Mouse (Mus musculus) kidney, embryonic 14.5 days (tissue): Measurements from ENCODE around the gene Vrk3. TPM values are rescaled to one million over a fixed set of nuclear protein-coding genes. Genes with fewer than 3 reads are reported as not detected.

Source experiments
- ATAC-seq: fragments of 200-750 bp; cut with Nextera tagmentation; 2 replicates; pipeline ENCODE4 v1.8.0; 2017; ENCODE audit warnings: moderate number of reproducible peaks, mild to moderate bottlenecking, moderate TSS enrichment, moderate library complexity; ENCODE audit not compliant: low FRiP score, low TSS enrichment
- H3K27ac ChIP-seq: fragments of 300-500 bp; sonication (generic); 2 replicates; pipeline ENCODE4 v1.5.1; 2014; ENCODE audit warnings: low read depth, mild to moderate bottlenecking, low read length, moderate library complexity, mixed read lengths
- H3K27me3 ChIP-seq: fragments of 300-500 bp; sonication (generic); 2 replicates; pipeline ENCODE4 v1.6.1; 2014; ENCODE audit warnings: mild to moderate bottlenecking, low read length; ENCODE audit not compliant: control insufficient read depth, insufficient read depth
- H3K36me3 ChIP-seq: fragments of 300-500 bp; sonication (generic); 2 replicates; pipeline ENCODE4 v1.6.1; 2014; ENCODE audit warnings: low read length, mixed read lengths; ENCODE audit not compliant: control insufficient read depth, insufficient read depth
- H3K4me1 ChIP-seq: fragments of 300-500 bp; sonication (generic); 2 replicates; pipeline ENCODE4 v1.6.1; 2014; ENCODE audit warnings: low read length, mixed read lengths; ENCODE audit not compliant: control insufficient read depth, insufficient read depth
- H3K4me2 ChIP-seq: fragments of 300-500 bp; sonication (generic); replicated peaks from 2 replicates; pipeline ENCODE4 v1.6.1; 2014; ENCODE audit warnings: low read depth, mild to moderate bottlenecking, low read length
- H3K4me3 ChIP-seq: fragments of 300-500 bp; sonication (generic); 2 replicates; pipeline ENCODE4 v1.5.1; 2014; ENCODE audit warnings: mild to moderate bottlenecking, low read length
- H3K9ac ChIP-seq: fragments of 300-500 bp; sonication (generic); 2 replicates; pipeline ENCODE4 v1.6.1; 2014; ENCODE audit warnings: low read depth, mild to moderate bottlenecking, low read length, moderate library complexity
- H3K9me3 ChIP-seq: fragments of 300-500 bp; sonication (generic); 2 replicates; pipeline ENCODE4 v1.6.1; 2016; ENCODE audit warnings: low read length; ENCODE audit not compliant: control insufficient read depth
- WGBS: fragments of 180-500 bp; shearing (Covaris S2); extraction: QIAGEN DNeasy Blood & Tissue Kit; methylation state at CpG from one replicate; pipeline ENCODE4 v1.1.7; 2014; 5-methylcytosine and 5-hydroxymethylcytosine counted together
- polyA plus RNA-seq: library from polyadenylated mRNA; unstranded; fragments of >200 nt; fragmentation: Nextera tagmentation; extraction: Ambion mirVana; gene quantifications from 2 replicates; pipeline ENCODE4 v1.2.1, GENCODE M21; 2014

Vrk3 gene
- polyA plus RNA-seq, 1 experiment from 2014 or later: 43.4 TPM

- no peak for ATAC-seq
- WGBS: 86% methylated on average over 5 of the region's 5 CpGs
Observed at GRCm38 (mm10) chr7:44709881-44710280, 38.3 kb upstream of the Vrk3 start.

DNA sequence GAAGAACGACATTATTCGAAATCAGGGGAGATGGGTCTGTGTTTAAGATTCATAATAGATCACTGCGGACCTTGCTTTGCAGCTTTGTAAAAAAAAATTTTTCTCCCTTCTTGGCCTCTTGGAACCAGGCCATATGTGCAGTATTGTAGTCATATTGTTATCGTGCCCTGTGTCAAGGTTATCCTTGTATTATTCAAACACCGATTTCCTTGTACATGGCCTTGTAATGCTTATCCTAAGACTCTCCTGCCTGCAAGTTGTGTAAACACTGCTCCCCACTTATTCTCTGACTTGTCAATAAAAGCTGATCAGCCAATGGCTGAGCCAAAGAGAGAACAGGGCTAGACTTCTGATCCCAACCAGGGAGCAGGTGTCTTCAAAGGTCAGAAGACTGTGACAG is 26.2 kb upstream of the Vrk3 start:
- ATAC-seq: no peak
- no peak overlapping the region for H3K9ac ChIP-seq
- H3K27ac ChIP-seq: no peak overlapping the region
- H3K4me3 ChIP-seq: no peak overlapping the region
- 85% methylated on average over 5 of the region's 5 CpGs for WGBS
- H3K4me1 ChIP-seq: no peaks in the 10 kb centered on the region
- H3K9me3 ChIP-seq: no peaks in the 10 kb centered on the region
- no peaks in the 10 kb centered on the region for H3K36me3 ChIP-seq
- H3K4me2 ChIP-seq: no peak overlapping the region
- no peaks in the 10 kb centered on the region for H3K27me3 ChIP-seq

More at GRCm38 (mm10) chr7:44709881-44710280, 38.3 kb upstream of the Vrk3 start:
- H3K4me1 ChIP-seq: no peaks in the 10 kb centered on the region
- H3K4me3 ChIP-seq: no peak overlapping the region
- H3K4me2 ChIP-seq: no peak overlapping the region
- H3K27ac ChIP-seq: no peak overlapping the region
- 0 out of 2 replicates have a peak, but pooled peaks cover 2% of the 10 kb centered on the region for H3K9me3 ChIP-seq
- no peaks in the 10 kb centered on the region for H3K27me3 ChIP-seq
- H3K9ac ChIP-seq: no peak overlapping the region
- no peaks in the 10 kb centered on the region for H3K36me3 ChIP-seq

DNA sequence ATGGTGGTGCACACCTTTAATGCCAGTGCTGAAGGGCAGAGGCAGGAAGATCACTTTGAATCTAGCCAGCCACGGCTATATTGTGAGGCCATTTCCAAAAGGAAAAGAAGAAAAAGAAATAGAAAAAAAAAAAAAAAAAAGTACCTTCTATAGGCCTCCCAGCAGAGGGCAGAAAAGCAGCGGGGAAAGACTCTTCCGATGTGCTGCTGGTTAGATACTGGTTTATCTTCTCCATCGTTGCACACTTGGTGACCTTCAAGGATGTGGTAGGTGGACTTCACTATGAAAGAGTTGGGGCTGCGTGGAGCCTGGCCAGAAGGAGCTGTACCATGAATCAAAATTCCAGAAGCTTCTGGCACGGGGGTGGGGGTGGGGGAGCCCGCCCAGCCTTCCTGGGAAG is 23.9 kb upstream of the Vrk3 start:
- no peaks in the 10 kb centered on the region for H3K27me3 ChIP-seq
- H3K4me3 ChIP-seq: no peak overlapping the region
- no peak for ATAC-seq
- H3K9me3 ChIP-seq: no peaks in the 10 kb centered on the region
- H3K4me1 ChIP-seq: no peaks in the 10 kb centered on the region
- H3K9ac ChIP-seq: no peak overlapping the region
- 11% methylated on average over 7 of the region's 7 CpGs for WGBS
- no peaks in the 10 kb centered on the region for H3K36me3 ChIP-seq
- no peak overlapping the region for H3K27ac ChIP-seq
- H3K4me2 ChIP-seq: no peak overlapping the region

- ATAC-seq: no peak
Observed at GRCm38 (mm10) chr7:44726343-44726742, 21.9 kb upstream of the Vrk3 start.

GRCm38 (mm10) chr7:44727151-44727550 is 21.1 kb upstream of the Vrk3 start:
- no peaks in the 10 kb centered on the region for H3K4me1 ChIP-seq
- ATAC-seq: no peak
- H3K27ac ChIP-seq: no peak overlapping the region
- H3K36me3 ChIP-seq: peaks cover 3% of the 10 kb centered on the region; the same call in 1 of the 2 replicates
- H3K9ac ChIP-seq: no peak overlapping the region
- no peak overlapping the region for H3K4me2 ChIP-seq
- WGBS: 69% methylated on average over 5 of the region's 5 CpGs
- H3K9me3 ChIP-seq: no peaks in the 10 kb centered on the region
- no peaks in the 10 kb centered on the region for H3K27me3 ChIP-seq
- H3K4me3 ChIP-seq: no peak overlapping the region

More at GRCm38 (mm10) chr7:44726343-44726742, 21.9 kb upstream of the Vrk3 start:
- Histone ChIP-seq H3K27ac (no peak overlapping the region), H3K4me1 (no peaks in the 10 kb centered on the region), H3K27me3 (no peaks in the 10 kb centered on the region), H3K9me3 (no peaks in the 10 kb centered on the region), H3K4me3 (no peak overlapping the region), H3K4me2 (no peak overlapping the region), H3K36me3 (no peaks in the 10 kb centered on the region), H3K9ac (no peak overlapping the region)
- 75% methylated on average over 6 of the region's 6 CpGs for WGBS

DNA sequence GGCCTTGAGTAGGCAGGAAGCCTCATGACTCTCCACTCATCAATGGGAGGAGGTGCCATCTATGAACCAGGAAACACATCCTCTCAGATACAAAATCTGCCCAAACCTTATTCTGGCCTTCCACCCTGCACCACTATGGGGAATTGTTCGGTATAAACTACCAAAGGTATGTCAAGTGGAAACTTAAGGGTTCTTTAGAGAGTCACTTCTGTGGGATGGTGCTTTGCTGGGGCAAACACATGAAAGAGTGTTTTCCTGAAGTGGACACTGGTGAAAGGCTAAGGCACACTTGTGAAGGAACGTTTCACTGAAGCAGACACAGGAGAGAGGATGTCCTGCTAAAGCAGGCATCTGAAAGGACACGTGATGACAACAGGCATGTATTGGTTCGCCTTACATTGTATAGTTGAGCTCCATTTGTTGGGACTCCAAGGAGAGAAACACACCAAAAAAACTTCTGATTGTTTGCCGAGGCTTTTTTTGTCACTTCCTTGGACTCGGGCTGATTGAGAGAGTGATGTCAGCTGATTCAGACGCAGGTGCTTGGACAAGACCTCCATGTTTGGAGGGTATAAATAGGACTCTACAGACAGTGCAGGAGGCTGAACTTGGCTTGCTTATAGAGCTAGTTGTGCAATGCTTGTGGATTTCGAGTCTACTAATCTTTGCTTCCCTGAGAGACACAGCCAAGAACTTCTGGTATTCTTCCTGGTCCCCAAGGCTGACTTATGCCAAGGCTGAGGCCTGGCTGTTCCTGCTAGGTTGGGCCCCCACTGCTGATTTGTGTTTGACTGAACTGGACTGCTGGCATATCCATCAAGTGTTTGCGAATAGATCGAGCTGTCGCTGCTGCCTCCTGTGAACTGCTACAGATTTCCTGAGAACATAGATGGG is 19.9 kb upstream of the Vrk3 start:
- Histone ChIP-seq H3K4me3 (no peak overlapping the region), H3K27ac (no peak overlapping the region), H3K9ac (no peak overlapping the region), H3K36me3 (peaks cover 4% of the 10 kb centered on the region; the same call in 1 of the 2 replicates), H3K4me1 (no peaks in the 10 kb centered on the region), H3K27me3 (no peaks in the 10 kb centered on the region), H3K9me3 (no peaks in the 10 kb centered on the region), H3K4me2 (no peak overlapping the region)
- no peak for ATAC-seq
- WGBS: 88% methylated on average over 11 of the region's 11 CpGs

DNA sequence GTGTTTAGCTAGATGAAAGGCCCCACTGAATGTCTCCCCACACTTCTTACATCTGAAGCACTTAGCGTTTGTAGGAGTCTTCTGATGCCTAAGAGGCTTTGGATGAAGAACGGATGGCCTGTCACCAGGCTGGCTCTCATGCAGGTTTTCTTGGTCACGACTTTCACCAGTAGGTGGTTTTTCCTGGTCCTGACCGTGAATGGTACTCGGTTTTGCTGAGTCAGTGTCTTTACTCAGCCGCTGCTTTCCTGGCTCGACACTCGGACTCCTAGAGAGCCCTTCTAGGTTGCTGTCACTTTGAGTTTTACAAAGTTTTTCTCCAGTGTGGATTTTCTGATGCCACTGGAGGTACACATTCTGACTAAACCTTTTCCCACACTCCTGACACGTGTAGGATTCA is 14.5 kb upstream of the Vrk3 start:
- Histone ChIP-seq H3K27me3 (no peaks in the 10 kb centered on the region), H3K27ac (no peak overlapping the region), H3K36me3 (peaks cover 4% of the 10 kb centered on the region; the same call in 1 of the 2 replicates), H3K4me3 (no peak overlapping the region), H3K4me1 (no peaks in the 10 kb centered on the region), H3K4me2 (no peak overlapping the region), H3K9ac (no peak overlapping the region), H3K9me3 (no peaks in the 10 kb centered on the region)
- no peak for ATAC-seq
- 89% methylated on average over 9 of the region's 9 CpGs for WGBS

DNA sequence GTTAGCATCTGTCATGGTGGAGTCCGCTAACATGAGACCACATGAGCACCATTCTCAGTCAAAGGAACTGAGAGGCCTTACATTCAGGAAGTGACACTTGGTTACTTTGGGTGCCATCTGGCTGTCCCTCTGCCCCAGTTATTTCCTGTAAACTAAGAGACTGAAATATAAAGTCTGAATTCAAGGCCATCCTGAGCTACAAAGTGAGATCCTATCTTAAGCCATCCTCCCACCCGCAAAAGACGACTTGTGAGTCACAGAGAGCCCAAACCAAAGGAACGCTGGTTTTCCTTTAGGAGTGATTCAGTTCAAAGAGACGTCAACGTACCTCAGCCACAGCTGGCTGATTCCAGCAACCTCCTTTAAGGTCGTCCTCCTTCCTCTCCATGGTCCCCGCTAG is 6.9 kb upstream of the Vrk3 start:
- H3K36me3 ChIP-seq: no peaks in the 10 kb centered on the region; the same call in 1 of the 2 replicates
- H3K27me3 ChIP-seq: no peaks in the 10 kb centered on the region
- no peak overlapping the region for H3K27ac ChIP-seq
- H3K4me2 ChIP-seq: no peak overlapping the region
- no peak for ATAC-seq
- H3K9ac ChIP-seq: no peak overlapping the region
- no peaks in the 10 kb centered on the region for H3K4me1 ChIP-seq
- H3K4me3 ChIP-seq: no peak overlapping the region
- no peaks in the 10 kb centered on the region for H3K9me3 ChIP-seq
- 71% methylated on average over 8 of the region's 8 CpGs for WGBS

GRCm38 (mm10) chr7:44744270-44744669 is 3.9 kb upstream of the Vrk3 start:
- Histone ChIP-seq H3K4me2 (peak overlapping the region; percentile 66), H3K27me3 (no peaks in the 10 kb centered on the region), H3K4me1 (peaks cover 9% of the 10 kb centered on the region), H3K9ac (no peak overlapping the region), H3K9me3 (no peaks in the 10 kb centered on the region), H3K4me3 (no peak overlapping the region), H3K27ac (no peak overlapping the region), H3K36me3 (no peaks in the 10 kb centered on the region)
- ATAC-seq: no peak
- 26% methylated on average over 9 of the region's 9 CpGs for WGBS
